Mouse (Mus musculus) embryonic fibroblast, embryonic 13.5 days (primary cell): ENCODE data around the gene Schip1.

ENCODE experiments used
- CTCF ChIP-seq: IDR thresholded peaks from 2 replicates; pipeline ENCODE4 v1.5.1; 2011; ENCODE audit warnings: mild to moderate bottlenecking, control low read depth, low read length, moderate library complexity, borderline replicate concordance; ENCODE audit not compliant: insufficient read depth
- POLR2A ChIP-seq: IDR thresholded peaks from 2 replicates; pipeline ENCODE4 v1.6.1; 2011; ENCODE audit warnings: low read depth, mild to moderate bottlenecking, control low read depth, low read length, moderate library complexity

- TF ChIP-seq CTCF (no peak), POLR2A (no peak)
These were observed 136.6 kb downstream of the Schip1 start for GRCm38 (mm10) chr3:68201214-68201613.
